Mouse (Mus musculus) E14TG2a.4 (cell line): ENCODE data around the gene Top1.
"Not testable (repeated sequence)": the region's sequence is repeated elsewhere in the genome, so short reads cannot be mapped to it uniquely, and the experiment has no call there.

ENCODE experiments used
- H3K27me3 ChIP-seq: 2 replicates; pipeline ENCODE4 v1.6.1; 2014; ENCODE audit warnings: low read length, control low read depth; ENCODE audit not compliant: insufficient read depth
- H3K36me3 ChIP-seq: 2 replicates; pipeline ENCODE4 v1.6.1; 2014; ENCODE audit warnings: low read length, control low read depth; ENCODE audit not compliant: insufficient read depth
- H3K4me1 ChIP-seq: replicated peaks from 2 replicates; pipeline ENCODE4 v1.6.1; 2014; ENCODE audit warnings: low read depth, low read length, control low read depth
- H3K4me3 ChIP-seq: replicated peaks from 2 replicates; pipeline ENCODE4 v1.5.1; 2014; ENCODE audit warnings: mild to moderate bottlenecking, low read length
- H3K9me3 ChIP-seq: 2 replicates; pipeline ENCODE4 v1.6.1; 2014; ENCODE audit warnings: low read length, control low read depth
- CTCF ChIP-seq: conservative IDR thresholded peaks from 2 replicates; pipeline ENCODE4 v1.5.1; 2014; ENCODE audit warnings: low read length
- NANOG ChIP-seq: IDR thresholded peaks from 2 replicates; pipeline ENCODE4 v1.6.1; 2014; ENCODE audit warnings: borderline replicate concordance, low read length, mixed read lengths
- POU5F1 ChIP-seq: IDR thresholded peaks from 2 replicates; pipeline ENCODE4 v1.6.1; 2014; ENCODE audit warnings: low read length, borderline replicate concordance

Top1 gene

GRCm38 (mm10) chr2:160658811-160659210, 13.1 kb downstream of the Top1 start:
- H3K4me3 ChIP-seq = no peak overlapping the region
- peaks cover 67% of the 10 kb centered on the region for H3K4me1 ChIP-seq
- H3K9me3 ChIP-seq = no peaks in the 10 kb centered on the region
- H3K36me3 ChIP-seq = peaks cover 17% of the 10 kb centered on the region
- TF ChIP-seq POU5F1 (no peak), NANOG (no peak), CTCF (no peak)
- H3K27me3 ChIP-seq = no peaks in the 10 kb centered on the region

- peaks cover 39% of the 10 kb centered on the region for H3K4me1 ChIP-seq
- no peak overlapping the region for H3K4me3 ChIP-seq
- TF ChIP-seq POU5F1 (no peak), NANOG (no peak), CTCF (no peak)
- no peaks in the 10 kb centered on the region for H3K27me3 ChIP-seq
- H3K9me3 ChIP-seq = no peaks in the 10 kb centered on the region
- H3K36me3 ChIP-seq = no peaks in the 10 kb centered on the region; the same call in 1 of the 2 replicates
These were observed 18.7 kb downstream of the Top1 start for GRCm38 (mm10) chr2:160664421-160664820.

- H3K36me3 ChIP-seq, H3K27me3 ChIP-seq, H3K9me3 ChIP-seq, H3K4me3 ChIP-seq: not testable (repeated sequence)
- H3K4me1 ChIP-seq = peaks cover 33% of the 10 kb centered on the region
These were observed 19.3 kb downstream of the Top1 start for GRCm38 (mm10) chr2:160664986-160665385.

- Histone ChIP-seq H3K4me1 (peaks cover 16% of the 10 kb centered on the region), H3K9me3 (no peaks in the 10 kb centered on the region), H3K36me3 (peaks cover 17% of the 10 kb centered on the region), H3K27me3 (no peaks in the 10 kb centered on the region), H3K4me3 (no peak overlapping the region)
- TF ChIP-seq CTCF (no peak), POU5F1 (no peak), NANOG (no peak)
These were observed 21.6 kb downstream of the Top1 start for GRCm38 (mm10) chr2:160667259-160667658.

- TF ChIP-seq CTCF = no peak
- peaks cover 73% of the 10 kb centered on the region for H3K36me3 ChIP-seq
These were observed 54.6 kb downstream of the Top1 start for GRCm38 (mm10) chr2:160700271-160700670.

GRCm38 (mm10) chr2:160701603-160702002, 55.9 kb downstream of the Top1 start:
- Histone ChIP-seq H3K36me3 (peaks cover 81% of the 10 kb centered on the region), H3K4me3 (no peak overlapping the region), H3K4me1 (peaks cover 5% of the 10 kb centered on the region; the same call in 1 of the 2 replicates), H3K9me3 (no peaks in the 10 kb centered on the region), H3K27me3 (no peaks in the 10 kb centered on the region)
- TF ChIP-seq POU5F1 (no peak), CTCF (no peak), NANOG (no peak)

More at GRCm38 (mm10) chr2:160700271-160700670, 54.6 kb downstream of the Top1 start:
- H3K4me1 ChIP-seq = peaks cover 5% of the 10 kb centered on the region; the same call in 1 of the 2 replicates
- H3K27me3 ChIP-seq = no peaks in the 10 kb centered on the region
- no peak overlapping the region for H3K4me3 ChIP-seq
- no peaks in the 10 kb centered on the region for H3K9me3 ChIP-seq

GRCm38 (mm10) chr2:160702824-160703223, 57.1 kb downstream of the Top1 start:
- no peak for TF ChIP-seq POU5F1
- no peak for TF ChIP-seq NANOG
- TF ChIP-seq CTCF = no peak
- Histone ChIP-seq H3K4me1 (peaks cover 5% of the 10 kb centered on the region; the same call in 1 of the 2 replicates), H3K4me3 (no peak overlapping the region), H3K9me3 (no peaks in the 10 kb centered on the region), H3K27me3 (no peaks in the 10 kb centered on the region), H3K36me3 (peaks cover 85% of the 10 kb centered on the region)

- Histone ChIP-seq H3K27me3 (no peaks in the 10 kb centered on the region), H3K36me3 (peaks cover 81% of the 10 kb centered on the region), H3K9me3 (no peaks in the 10 kb centered on the region), H3K4me1 (no peaks in the 10 kb centered on the region), H3K4me3 (no peak overlapping the region)
- TF ChIP-seq CTCF (no peak), NANOG (no peak), POU5F1 (no peak)
These were observed 62.0 kb downstream of the Top1 start for GRCm38 (mm10) chr2:160707673-160708072.

- Histone ChIP-seq H3K4me3 (no peak overlapping the region), H3K27me3 (no peaks in the 10 kb centered on the region), H3K4me1 (no peaks in the 10 kb centered on the region), H3K36me3 (peaks cover 94% of the 10 kb centered on the region), H3K9me3 (no peaks in the 10 kb centered on the region)
- no peak for TF ChIP-seq NANOG
- no peak for TF ChIP-seq POU5F1
- no peak for TF ChIP-seq CTCF
These were observed 69.9 kb downstream of the Top1 start for GRCm38 (mm10) chr2:160715463-160716030.

GRCm38 (mm10) chr2:160717269-160717668, 71.6 kb downstream of the Top1 start:
- Histone ChIP-seq H3K36me3 (peaks cover 89% of the 10 kb centered on the region), H3K4me3 (no peak overlapping the region), H3K9me3 (no peaks in the 10 kb centered on the region), H3K4me1 (no peaks in the 10 kb centered on the region), H3K27me3 (no peaks in the 10 kb centered on the region)
- TF ChIP-seq CTCF (peak; percentile 73), NANOG (no peak), POU5F1 (no peak)
